Mouse (Mus musculus): ENCODE measurements around the gene 1700037C18Rik. TPM values are rescaled to one million over a fixed set of nuclear protein-coding genes. Genes with fewer than 3 reads are reported as not detected.
A peak's percentile ranks its signal among the peaks of the same experiment; 100 is the strongest.

1700037C18Rik gene
- 0.77 and 1.6 TPM in 2 replicates for total RNA-seq (2014; fragmentation: Nextera tagmentation)
- total RNA-seq (2017) = 0.69 and 6.2 TPM in 2 replicates

DNA sequence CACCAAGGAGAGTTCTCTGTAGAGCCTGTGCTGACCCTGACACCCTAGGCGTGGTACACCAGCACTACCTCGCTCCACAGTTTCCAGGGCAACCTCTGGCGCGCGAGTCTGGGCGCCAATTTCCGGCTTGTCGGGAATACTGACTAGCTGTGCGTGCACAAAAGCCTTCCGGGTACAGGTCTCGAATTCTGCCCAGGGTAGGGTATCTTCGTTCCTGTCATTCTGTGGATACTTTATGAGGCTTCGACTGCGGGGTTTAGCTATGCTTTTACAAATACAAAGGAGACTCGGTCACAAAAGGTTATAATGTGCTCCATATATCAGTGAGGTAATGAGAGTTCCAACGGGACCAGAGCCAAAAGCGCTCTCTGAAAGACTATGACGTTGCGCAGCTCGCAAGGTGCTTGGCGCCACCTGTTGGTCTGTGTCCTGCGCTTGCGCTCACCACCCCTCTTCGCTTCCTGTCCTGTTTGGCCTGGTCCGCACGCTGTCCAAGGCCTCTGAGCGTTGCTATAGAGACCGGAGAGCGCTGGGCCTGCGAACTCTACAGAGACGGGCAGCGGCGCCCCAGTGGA is at the start of gene 1700037C18Rik, which contains the start of gene Cluap1:
TSS of gene 1700037C18Rik (minus strand) at position 153 of the 575 bp plus-strand sequence.
TSS of gene Cluap1 (plus strand) at position 265 of the 575 bp plus-strand sequence.
- ATAC-seq (replicated peaks; ENCODE audit: poor library complexity, severe bottlenecking) = peak; percentile 92

DNA sequence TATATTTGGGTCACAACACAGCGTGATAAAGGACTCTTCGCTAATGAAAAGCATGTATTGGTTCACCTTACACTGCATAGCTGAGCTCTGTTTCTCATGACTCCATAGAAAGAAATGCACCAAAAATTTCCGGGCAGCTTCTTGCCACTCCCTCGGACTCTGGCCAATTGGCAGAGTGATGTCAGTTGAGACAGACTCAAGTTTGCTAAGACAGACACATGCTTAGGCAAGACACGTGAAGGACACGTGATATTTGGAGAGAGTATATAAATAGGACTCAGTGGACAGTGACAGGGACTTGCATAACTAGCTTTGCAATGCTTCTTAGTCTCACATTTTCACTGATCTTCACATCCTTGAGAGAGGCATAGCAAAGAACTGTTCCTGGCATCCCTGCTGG is 47.9 kb upstream of the 1700037C18Rik start:
- ATAC-seq (replicated peaks; ENCODE audit: poor library complexity, severe bottlenecking) = no peak

DNA sequence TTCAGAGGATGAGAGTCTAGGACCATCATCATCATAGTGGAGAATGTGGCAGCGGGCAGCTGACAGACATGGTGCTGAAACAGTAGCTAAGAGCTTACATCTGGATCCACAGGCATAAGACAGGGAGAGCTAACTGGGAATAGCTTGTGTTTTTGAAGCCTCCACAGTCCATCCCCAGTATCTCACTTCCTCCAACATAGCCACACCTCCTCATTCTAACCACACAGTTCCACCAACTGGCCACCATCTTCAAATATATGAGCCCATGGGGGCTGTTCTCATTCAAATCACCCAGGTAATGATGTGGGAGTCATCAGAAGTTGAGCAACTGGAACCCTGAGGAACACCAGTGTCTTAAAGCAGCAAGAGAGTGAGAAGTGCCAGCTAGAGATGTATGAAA is 42.7 kb upstream of the 1700037C18Rik start:
- ATAC-seq (replicated peaks; ENCODE audit: poor library complexity, severe bottlenecking) = peak; percentile 51; the same call in 1 of the 2 replicates

DNA sequence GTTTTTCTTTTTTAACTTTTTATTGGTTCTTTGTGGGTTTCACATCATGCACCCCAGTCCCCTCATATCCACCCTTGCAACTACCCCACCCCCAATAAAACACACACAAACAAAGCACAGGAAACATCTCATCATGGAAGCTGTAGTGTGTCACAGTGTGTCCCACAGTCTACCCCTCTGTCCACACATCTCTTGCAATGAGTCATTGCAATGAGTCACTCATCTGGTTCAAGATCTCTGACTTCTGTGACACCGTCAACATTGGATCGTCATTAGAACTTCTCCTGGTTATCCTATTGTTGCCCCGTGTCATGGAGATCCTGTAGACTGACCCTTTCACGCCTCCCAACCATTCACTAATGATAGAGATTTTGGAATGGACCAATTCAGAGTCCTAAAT is 26.2 kb upstream of the 1700037C18Rik start:
- ATAC-seq (replicated peaks; ENCODE audit: poor library complexity, severe bottlenecking) = no peak

DNA sequence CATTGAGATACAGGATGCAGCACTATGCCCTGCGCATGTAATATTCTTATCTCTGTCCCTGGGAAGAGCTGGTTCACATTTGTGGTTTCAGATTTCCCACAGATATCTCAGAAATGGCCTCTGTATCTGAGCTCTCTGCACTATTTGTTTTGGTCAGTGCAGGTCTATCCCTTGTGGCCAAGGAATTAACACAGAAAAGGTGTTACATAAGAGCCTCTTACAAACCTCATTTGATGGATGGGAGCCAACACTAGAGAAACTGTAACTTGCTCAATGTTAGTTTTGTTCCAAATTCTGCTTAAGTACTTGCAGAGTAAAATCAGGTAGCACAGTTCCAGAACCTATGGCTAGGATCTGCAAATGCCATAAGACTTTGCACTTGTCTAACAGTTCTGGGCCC is 25.6 kb upstream of the 1700037C18Rik start:
- ATAC-seq (replicated peaks; ENCODE audit: poor library complexity, severe bottlenecking) = peak; percentile 36

DNA sequence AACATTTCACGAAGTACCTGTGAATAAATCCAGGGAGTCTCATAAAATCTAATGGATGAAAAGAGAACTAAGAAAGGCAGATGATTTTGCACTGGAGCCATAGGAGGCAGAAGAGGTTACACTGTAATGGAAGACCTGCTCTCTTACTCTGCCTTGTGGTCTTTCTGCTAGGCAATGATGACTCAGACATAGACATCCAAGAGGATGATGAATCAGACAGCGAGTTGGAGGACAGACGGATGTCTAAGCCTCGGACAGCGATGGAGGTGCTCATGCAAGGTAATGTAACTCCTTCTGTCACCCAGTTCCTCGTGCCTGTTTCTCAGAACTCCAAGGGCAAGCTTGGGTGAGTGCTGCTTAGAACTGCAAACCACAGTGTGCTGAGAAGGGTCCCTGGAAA is 25.0 kb upstream of the 1700037C18Rik start:
- no peak for ATAC-seq (replicated peaks; ENCODE audit: poor library complexity, severe bottlenecking)

DNA sequence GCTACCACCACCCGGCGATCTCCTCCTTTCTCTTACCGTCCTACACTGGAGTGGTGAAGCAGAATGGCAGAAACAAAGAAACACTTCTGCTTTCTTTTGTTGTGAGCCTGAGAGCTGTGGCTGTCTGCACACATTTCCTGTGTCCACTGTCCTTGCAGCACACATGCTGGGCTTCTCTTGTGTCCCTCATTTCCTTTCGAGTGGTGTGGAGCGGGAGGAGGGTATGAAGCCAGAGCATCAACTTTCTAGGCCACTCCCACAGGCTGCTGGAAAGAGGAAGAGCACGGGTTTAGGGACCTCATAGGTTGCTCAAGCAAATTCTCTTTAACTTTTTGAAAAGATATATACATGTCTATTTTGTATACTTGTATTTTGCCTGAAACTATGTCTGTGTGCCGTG is 20.7 kb upstream of the 1700037C18Rik start:
- ATAC-seq (replicated peaks; ENCODE audit: poor library complexity, severe bottlenecking) = peak; percentile 98

GRCm38 (mm10) chr16:3928582-3928981 is 20.1 kb upstream of the 1700037C18Rik start:
- no peak for ATAC-seq (replicated peaks; ENCODE audit: poor library complexity, severe bottlenecking)

DNA sequence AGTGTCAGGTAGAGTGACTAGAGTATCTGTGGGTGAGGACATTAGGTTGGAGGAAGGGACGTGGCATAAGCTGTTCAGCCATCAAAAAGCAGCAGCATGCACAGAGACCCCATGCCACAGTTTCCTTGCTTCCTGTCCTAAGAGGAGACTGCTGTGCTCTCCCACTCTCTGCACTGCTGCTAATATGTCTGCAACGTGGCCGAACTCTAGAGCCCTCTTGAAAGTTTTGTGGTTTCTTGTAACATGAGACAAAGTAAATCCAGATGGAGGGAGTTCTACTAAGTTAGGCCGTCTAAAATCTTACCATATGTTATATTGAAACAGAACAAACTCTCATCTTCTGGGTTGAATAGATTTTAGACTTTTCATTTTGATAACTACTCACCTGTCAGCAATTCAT is 15.5 kb upstream of the 1700037C18Rik start:
- no peak for ATAC-seq (replicated peaks; ENCODE audit: poor library complexity, severe bottlenecking)

- no peak for ATAC-seq (replicated peaks; ENCODE audit: poor library complexity, severe bottlenecking)
These were observed 15.0 kb upstream of the 1700037C18Rik start for GRCm38 (mm10) chr16:3923515-3923914.

- peak; percentile 66 for ATAC-seq (replicated peaks; ENCODE audit: poor library complexity, severe bottlenecking)
These were observed 12.3 kb upstream of the 1700037C18Rik start for GRCm38 (mm10) chr16:3920756-3921155.

- ATAC-seq (replicated peaks; ENCODE audit: poor library complexity, severe bottlenecking) = no peak
These were observed 629 bp upstream of the 1700037C18Rik start for GRCm38 (mm10) chr16:3909118-3909517.

DNA sequence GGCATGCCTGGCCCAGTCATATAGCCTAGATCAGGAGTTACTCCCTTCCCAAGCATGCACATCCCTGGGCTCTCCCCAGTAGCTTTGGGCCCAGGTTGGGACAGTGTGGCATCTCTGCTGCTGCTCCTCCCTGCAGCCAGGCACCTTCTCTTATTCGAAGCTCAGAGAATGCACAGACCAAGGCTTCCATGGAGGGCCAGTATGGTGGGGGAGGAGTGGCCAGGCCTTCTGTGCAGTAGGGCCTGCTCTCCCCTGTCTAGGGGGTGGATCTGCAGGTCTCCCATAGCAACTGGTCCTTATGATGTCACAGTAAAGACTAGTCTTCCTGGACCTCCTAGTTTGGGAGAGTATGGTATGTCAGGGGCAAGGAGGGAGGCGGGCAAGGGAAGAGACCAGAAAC is 1.0 kb downstream of the 1700037C18Rik start:
- ATAC-seq (replicated peaks; ENCODE audit: poor library complexity, severe bottlenecking) = no peak

DNA sequence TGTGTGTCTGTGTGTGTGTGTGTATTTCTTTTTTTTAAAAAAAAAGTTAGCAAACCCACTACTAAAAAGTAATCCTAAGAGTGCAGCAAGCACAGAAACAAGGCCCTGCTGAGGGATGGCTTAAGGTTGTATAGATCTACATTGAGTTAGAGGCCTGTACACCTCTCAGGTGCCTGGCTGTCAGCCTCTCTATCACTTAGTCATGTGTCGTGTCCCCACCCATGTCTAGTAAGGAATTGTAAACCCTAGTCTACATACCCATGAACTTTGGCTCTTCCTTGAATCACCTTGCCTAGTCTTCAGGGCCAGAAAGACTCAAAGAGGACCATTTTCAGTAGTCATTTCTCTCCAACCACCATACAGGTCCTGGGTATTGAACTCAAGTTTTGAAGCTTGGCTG is 11.9 kb downstream of the 1700037C18Rik start:
- ATAC-seq (replicated peaks; ENCODE audit: poor library complexity, severe bottlenecking) = no peak

- ATAC-seq (replicated peaks; ENCODE audit: poor library complexity, severe bottlenecking) = peak; percentile 32
These were observed 12.4 kb downstream of the 1700037C18Rik start for GRCm38 (mm10) chr16:3896046-3896445.

GRCm38 (mm10) chr16:3895173-3895792 is 13.2 kb downstream of the 1700037C18Rik start:
- peak; percentile 92 for ATAC-seq (replicated peaks; ENCODE audit: poor library complexity, severe bottlenecking)

DNA sequence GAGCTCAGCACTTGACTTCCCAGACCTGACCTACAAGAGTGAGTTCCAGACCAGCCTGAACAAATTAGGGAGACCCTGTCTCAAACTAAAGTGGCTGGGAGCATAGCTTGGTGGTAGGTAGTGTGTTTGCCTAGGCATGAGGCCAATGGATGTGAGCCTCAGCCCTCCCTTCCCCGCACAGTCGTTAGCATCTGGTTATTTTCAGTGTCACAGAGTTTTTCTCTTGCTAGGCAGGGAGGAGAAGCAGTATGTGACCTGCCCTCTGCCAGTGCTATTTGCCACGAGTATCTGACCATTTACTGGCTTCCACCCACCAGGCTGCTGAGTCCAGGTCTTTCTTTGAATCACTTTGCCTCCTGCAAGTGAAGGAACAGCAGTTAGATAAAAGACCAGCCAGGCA is 14.8 kb downstream of the 1700037C18Rik start:
- no peak for ATAC-seq (replicated peaks; ENCODE audit: poor library complexity, severe bottlenecking)

- no peak for ATAC-seq (replicated peaks; ENCODE audit: poor library complexity, severe bottlenecking)
These were observed 16.7 kb downstream of the 1700037C18Rik start for GRCm38 (mm10) chr16:3891621-3892295.

DNA sequence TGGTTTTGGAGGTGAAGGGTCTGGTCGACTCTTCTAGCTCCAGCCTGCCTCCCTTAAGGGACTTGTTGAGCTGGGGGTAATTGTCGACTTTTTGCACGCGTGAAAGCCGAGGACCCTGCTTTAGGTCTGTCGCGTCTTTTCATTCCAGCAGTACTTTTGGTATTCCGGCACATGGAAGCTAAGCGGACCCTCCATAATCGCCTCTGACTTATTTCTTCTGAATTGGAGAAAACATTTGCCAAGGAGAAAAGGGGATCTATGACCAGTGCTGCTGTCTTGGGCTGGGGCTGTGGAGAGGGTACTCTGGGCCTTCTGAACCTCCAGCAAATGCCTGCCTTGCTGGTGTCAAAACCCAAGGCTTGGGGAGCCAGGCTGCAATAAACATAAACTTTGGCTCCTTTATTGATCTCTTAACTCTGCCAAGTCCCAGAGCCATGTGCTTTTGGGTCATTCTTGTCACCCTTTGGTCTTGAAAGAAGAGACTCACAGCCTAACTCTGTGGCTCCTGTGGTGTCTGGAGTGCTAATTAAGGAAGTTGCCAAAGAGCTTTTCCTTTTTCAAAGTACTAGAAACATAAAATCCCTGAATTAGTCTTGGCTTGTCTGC is 23.3 kb downstream of the 1700037C18Rik start:
- peak; percentile 52 for ATAC-seq (replicated peaks; ENCODE audit: poor library complexity, severe bottlenecking)

GRCm38 (mm10) chr16:3884201-3885064 is 24.1 kb downstream of the 1700037C18Rik start, which contains the start of the genes Zfp597 and Gm20695:
Zfp597 (minus strand) TSS chr16:3884561.
Gm20695 (plus strand) TSS chr16:3884648.
- ATAC-seq (replicated peaks; ENCODE audit: poor library complexity, severe bottlenecking) = peak; percentile 95

Data from granulocyte monocyte progenitor cell, adult 5-6 weeks (primary cell).